Mouse (Mus musculus) spleen, embryonic (tissue): ENCODE results near the gene Rex1bd.

ENCODE experiments used
- CTCF ChIA-PET: fragments of 350-600 bp; sonication (Branson Sonifier 250); formaldehyde crosslinking; loops from one replicate; lab custom pipeline; 2022; lab: Charles Lee

Gene Rex1bd

GRCm38 (mm10) chr8:70529741-70530161 is 23.2 kb upstream of the Rex1bd start:
- CTCF ChIA-PET, result interaction anchor here (0.5 to 0.7 kb wide), 2 partner anchors 39 to 335 kb away, joined by 3 to 11 read pairs; no protein-coding TSS in a partner anchor

- CTCF ChIA-PET, result interaction anchor here (0.5 to 0.7 kb wide), 2 partner anchors 22 to 335 kb away, joined by 3 to 8 read pairs; no protein-coding TSS in a partner anchor
These were observed 22.7 kb upstream of the Rex1bd start for GRCm38 (mm10) chr8:70529299-70529698.

GRCm38 (mm10) chr8:70528182-70528797 is 21.7 kb upstream of the Rex1bd start:
- CTCF ChIA-PET, result interaction anchor here (0.5 kb wide), 1 partner anchor 104 kb away, joined by 3 read pairs; no protein-coding TSS in a partner anchor

- CTCF ChIA-PET, result interaction anchor here (0.5 kb wide), 1 partner anchor 103 kb away, joined by 3 read pairs; no protein-coding TSS in a partner anchor
These were observed 21.1 kb upstream of the Rex1bd start, which contains the start of the genes Fkbp8 and Kxd1 for GRCm38 (mm10) chr8:70527512-70528181. Gene Fkbp8 (plus strand): TSS chr8:70527724. Gene Kxd1 (minus strand): TSS chr8:70527956.

GRCm38 (mm10) chr8:70527111-70527511 is 20.6 kb upstream of the Rex1bd start:
- CTCF ChIA-PET, result interaction anchor here (1.6 kb wide), 1 partner anchor 58 kb away, joined by 3 read pairs; no protein-coding TSS in a partner anchor

- CTCF ChIA-PET, result interaction anchor here (0.5 to 1.3 kb wide), 2 partner anchors 11 to 239 kb away, joined by 3 to 5 read pairs; no protein-coding TSS in a partner anchor
These were observed 16.2 kb upstream of the Rex1bd start for GRCm38 (mm10) chr8:70522592-70523403.

GRCm38 (mm10) chr8:70519606-70520005 is 13.1 kb upstream of the Rex1bd start:
- CTCF ChIA-PET, result interaction anchor here (0.6 kb wide), 1 partner anchor 8 kb away, joined by 5 read pairs; no protein-coding TSS in a partner anchor

- CTCF ChIA-PET, result interaction anchor here (0.6 kb wide), 1 partner anchor 8 kb away, joined by 5 read pairs; no protein-coding TSS in a partner anchor
These were observed 12.5 kb upstream of the Rex1bd start for GRCm38 (mm10) chr8:70519043-70519442.

GRCm38 (mm10) chr8:70517940-70518643 is 11.5 kb upstream of the Rex1bd start:
- CTCF ChIA-PET, result no interaction called here

- CTCF ChIA-PET, result interaction anchor here (0.6 kb wide), 1 partner anchor 982 kb away, joined by 5 read pairs; no protein-coding TSS in a partner anchor
These were observed 6.9 kb upstream of the Rex1bd start for GRCm38 (mm10) chr8:70513441-70513840.

GRCm38 (mm10) chr8:70512253-70512903 is 5.8 kb upstream of the Rex1bd start:
- CTCF ChIA-PET, result interaction anchor here (0.7 to 1.4 kb wide), 2 partner anchors 11 to 141 kb away, joined by 3 read pairs; no protein-coding TSS in a partner anchor

- CTCF ChIA-PET, result interaction anchor here (0.7 to 1.4 kb wide), 4 partner anchors 8 to 141 kb away, joined by 3 to 5 read pairs (median 3); no protein-coding TSS in a partner anchor
These were observed 5.2 kb upstream of the Rex1bd start for GRCm38 (mm10) chr8:70511770-70512169.

GRCm38 (mm10) chr8:70511174-70511573 is 4.6 kb upstream of the Rex1bd start:
- CTCF ChIA-PET, result interaction anchor here (0.7 to 1.4 kb wide), 5 partner anchors 8 to 1927 kb away, joined by 3 to 5 read pairs (median 3); no protein-coding TSS in a partner anchor

- CTCF ChIA-PET, result interaction anchor here (0.7 to 1.9 kb wide), 2 partner anchors 28 to 1927 kb away, joined by 3 to 6 read pairs; partner anchors contain the start of gene Ell
These were observed 3.8 kb upstream of the Rex1bd start, which contains the start of gene Uba52 for GRCm38 (mm10) chr8:70510228-70510915. Gene Uba52 (minus strand): TSS chr8:70510801.

GRCm38 (mm10) chr8:70509281-70509952 is 2.9 kb upstream of the Rex1bd start:
- CTCF ChIA-PET, result interaction anchor here (1.9 kb wide), 1 partner anchor 29 kb away, joined by 6 read pairs; the partner anchor contains the start of gene Ell

GRCm38 (mm10) chr8:70507027-70507393 is 458 bp upstream of the Rex1bd start:
- CTCF ChIA-PET, result no interaction called here

GRCm38 (mm10) chr8:70505698-70506327 is 739 bp downstream of the Rex1bd start:
- CTCF ChIA-PET, result interaction anchor here (0.6 to 0.8 kb wide), 4 partner anchors 15 to 204 kb away, joined by 3 to 9 read pairs (median 6); no protein-coding TSS in a partner anchor

GRCm38 (mm10) chr8:70504851-70505250 is 1.7 kb downstream of the Rex1bd start:
- CTCF ChIA-PET, result interaction anchor here (0.6 to 1.0 kb wide), 3 partner anchors 14 to 203 kb away, joined by 3 to 9 read pairs (median 3); no protein-coding TSS in a partner anchor
